Mouse (Mus musculus) G1E (cell line): ENCODE results near the gene Casp8ap2.

ENCODE experiments used
- CTCF ChIP-seq: IDR thresholded peaks from 2 replicates; pipeline ENCODE4 v1.5.1; 2012; ENCODE audit warnings: low read depth, low read length, inconsistent platforms, mixed read lengths
- GATA1 ChIP-seq: IDR thresholded peaks from 2 replicates; pipeline ENCODE4 v1.6.1; 2012; ENCODE audit warnings: borderline replicate concordance, low read length, inconsistent platforms, mixed read lengths
- GATA2 ChIP-seq: IDR thresholded peaks from 2 replicates; pipeline ENCODE4 v1.6.1; 2012; ENCODE audit warnings: low read depth, low read length, inconsistent platforms, borderline replicate concordance
- POLR2AphosphoS5 ChIP-seq: IDR thresholded peaks from 2 replicates; pipeline ENCODE4 v1.6.1; 2012; ENCODE audit warnings: low read depth, low read length, inconsistent platforms; ENCODE audit not compliant: insufficient replicate concordance
- TAL1 ChIP-seq: conservative IDR thresholded peaks from 2 replicates; pipeline ENCODE4 v1.6.1; 2012; ENCODE audit warnings: low read depth, low read length, inconsistent platforms, mixed read lengths

DNA sequence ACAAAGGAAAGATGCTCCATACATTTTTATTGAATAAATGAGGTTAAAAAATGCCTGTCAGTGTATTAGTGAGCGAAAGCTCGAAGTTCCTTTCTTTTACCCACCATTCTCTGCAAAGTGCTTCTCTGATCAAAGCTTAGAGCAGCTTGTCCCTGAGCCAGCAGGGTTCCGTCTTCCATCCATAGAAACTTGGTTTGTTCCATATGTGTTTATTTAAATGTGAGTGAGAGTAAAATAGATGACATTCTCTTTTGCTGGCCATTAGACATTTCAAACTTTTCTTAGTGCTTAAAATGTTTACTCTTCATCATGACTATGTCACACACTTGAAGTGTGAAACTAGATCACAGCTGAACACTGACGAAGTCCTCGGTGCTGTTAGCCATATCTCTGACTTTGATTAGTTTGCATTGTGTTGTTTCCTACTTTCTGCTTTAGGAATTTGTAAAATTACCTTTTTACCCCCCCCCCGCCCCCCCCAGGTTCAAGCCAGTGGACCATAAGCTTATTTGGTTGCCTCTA is 67.9 kb downstream of the Casp8ap2 start:
- no peak for TF ChIP-seq GATA1
- no peak for TF ChIP-seq CTCF
- no peak for TF ChIP-seq TAL1
- TF ChIP-seq POLR2AphosphoS5 = no peak
- TF ChIP-seq GATA2 = no peak
